Mouse (Mus musculus) adrenal gland, adult 8-10 months (tissue): ENCODE measurements around the gene Tubb4b. TPM values are rescaled to one million over a fixed set of nuclear protein-coding genes. Genes with fewer than 3 reads are reported as not detected.

Experiments
- DNase-seq: peaks from one replicate; pipeline ENCODE4 v3.0.0; 2022
- total RNA-seq, 4 experiments: library from RNA; stranded (reverse); gene quantifications; 2 replicates each; pipeline ENCODE4 v1.2.4; 2022

Tubb4b gene
- total RNA-seq, 4 experiments from 2014 or later, result 150 to 307 (median 222) TPM

DNA sequence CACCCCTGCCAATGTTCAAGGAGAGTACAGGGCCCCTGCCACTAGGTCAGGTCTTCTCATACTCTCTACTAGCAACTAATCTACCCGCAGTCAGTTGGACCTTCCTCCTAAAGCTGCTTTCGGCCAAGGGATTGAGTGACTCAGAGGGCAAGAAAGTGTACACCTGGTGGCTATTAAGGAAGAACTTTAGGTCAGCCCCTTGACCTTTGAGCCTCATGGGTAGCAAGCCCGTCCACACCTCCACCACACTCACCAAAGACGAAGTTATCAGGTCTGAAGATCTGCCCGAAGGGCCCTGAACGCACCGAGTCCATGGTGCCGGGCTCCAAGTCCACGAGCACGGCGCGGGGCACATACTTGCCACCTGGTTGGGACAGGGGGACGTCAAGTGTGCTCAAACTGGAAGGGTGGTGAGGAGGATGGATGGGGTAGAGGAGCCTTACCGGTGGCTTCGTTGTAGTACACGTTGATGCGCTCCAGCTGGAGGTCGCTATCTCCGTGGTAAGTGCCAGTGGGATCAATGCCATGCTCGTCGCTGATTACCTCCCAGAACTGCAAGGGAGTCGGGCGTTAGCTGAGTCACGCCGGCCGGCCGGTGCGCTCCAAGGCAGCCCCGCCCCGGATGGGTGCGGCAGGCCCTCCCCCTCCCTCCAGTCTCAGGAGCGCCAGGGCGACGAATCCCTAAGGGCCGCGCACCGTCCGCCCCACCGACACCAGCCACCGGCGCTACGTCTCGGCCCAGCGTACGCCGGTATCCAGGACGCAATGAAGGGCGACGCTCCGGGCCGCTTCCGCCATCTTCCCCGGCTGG, 616 bp downstream of the Tubb4b start:
- DNase-seq, result peak; percentile 86

DNA sequence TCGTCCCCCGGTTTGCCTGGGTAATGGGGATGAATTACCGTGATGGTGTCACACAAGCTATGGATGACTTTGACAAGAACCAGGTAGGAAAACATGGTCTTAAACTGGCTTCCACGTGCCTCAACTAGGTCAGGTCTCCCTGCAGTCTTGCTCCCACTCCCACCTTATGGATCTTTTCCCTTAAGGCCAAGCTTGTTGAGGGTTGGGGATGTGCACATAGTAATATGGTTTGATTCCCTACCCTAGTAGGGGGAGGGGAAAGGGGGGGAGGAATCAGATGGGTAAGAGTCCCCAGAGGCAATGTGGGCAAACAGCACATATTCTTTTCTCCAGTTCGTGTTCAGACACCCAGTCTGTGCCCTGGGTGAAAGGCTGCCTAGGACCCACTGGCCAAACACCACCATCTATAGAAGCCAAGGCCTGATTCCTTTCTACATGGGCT, 3.1 kb downstream of the Tubb4b start:
- no peak for DNase-seq

DNA sequence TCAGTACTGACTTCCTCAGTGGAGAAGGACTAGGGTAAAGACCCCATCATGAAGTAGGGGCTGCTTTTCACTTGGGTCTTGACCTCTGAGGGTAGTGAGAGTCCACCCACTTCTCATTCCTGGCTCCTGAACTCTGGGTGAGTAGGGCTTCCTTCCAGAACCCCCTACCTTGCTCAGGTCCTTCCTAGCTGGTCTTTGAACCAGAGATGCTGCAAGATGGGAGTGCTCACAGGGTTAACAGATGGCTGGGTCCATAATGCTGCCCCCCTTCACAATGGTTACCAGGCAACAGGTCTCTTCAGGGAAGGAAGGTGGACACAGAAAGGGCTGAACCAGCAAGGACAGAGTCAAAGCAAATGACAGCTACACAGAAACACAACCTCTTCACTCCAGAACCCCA, 6.1 kb downstream of the Tubb4b start, which contains the start of gene Fam166a:
Gene Fam166a, plus strand, starts transcription at position 301 of the 400 bp plus-strand sequence.
- no peak for DNase-seq

DNA sequence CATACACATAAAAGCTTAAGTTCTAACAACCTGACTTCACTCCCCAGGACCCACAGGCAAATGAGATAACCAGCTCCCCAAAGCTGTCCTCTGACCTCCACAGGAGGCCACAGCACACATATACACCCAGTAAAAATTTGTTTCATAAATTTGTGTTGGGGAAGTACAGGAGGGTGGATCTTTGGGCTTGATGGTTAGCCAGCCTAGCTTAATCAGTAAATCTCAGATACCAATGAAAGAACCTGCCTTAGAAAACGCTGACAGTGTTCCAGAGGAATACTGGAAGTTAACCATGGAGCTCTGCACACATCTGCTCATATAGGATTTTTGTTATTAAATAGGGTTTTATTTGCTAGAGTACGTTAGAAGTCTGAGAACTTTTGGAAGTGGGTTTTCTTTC, 6.8 kb downstream of the Tubb4b start:
- DNase-seq, result no peak

DNA sequence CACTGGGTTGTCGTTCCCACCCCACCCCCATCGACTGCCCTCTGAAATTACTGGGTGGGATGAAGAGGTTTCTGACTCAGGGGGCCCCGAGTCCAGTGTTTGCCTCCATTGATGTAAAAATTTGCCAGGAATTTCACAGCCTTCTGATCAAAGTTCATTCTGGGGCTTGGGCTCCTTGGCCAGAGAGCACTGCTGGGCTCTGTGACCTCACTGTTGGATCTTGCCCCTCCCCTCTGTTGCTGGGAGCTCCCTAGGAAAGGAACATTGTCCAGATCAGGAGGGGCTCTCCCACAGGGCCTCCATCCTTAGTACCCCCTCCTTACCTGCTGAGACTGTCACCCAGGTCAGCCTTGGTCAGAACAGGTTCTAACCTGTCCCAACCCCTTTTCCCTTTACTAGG, 10.1 kb downstream of the Tubb4b start, which contains the start of gene Stpg3:
Gene Stpg3, minus strand, starts transcription at position 194 of the 400 bp plus-strand sequence.
- DNase-seq, result no peak

DNA sequence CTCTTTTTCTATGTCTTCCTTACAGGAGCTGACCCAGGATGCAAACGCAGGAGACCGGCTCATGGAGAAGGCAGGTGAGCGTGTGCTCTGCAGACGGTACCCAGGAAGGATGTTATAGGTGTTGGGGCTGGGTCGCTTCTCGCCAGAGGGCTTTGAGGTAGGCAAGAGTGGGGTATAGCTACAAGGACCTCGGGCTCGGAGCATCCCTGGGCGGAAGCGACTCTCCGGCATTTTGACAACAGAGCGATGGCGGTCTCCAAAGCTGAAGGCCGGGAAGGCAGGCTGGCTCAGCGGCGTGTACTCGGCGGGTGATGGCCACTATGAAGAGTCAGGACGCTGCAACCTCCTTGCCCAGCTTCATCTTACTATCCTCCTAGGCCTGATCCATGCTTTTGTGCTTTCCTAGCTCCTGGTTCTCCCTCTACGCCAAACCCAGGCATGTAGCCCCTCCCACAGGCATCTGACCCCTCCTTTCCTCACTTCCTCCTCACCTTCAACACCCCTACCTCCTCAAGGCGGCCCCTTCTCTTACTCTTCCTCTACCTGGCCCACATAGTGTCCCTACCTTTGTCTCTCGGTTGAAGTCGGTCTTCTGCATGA, 11.1 kb downstream of the Tubb4b start:
- DNase-seq, result no peak

DNA sequence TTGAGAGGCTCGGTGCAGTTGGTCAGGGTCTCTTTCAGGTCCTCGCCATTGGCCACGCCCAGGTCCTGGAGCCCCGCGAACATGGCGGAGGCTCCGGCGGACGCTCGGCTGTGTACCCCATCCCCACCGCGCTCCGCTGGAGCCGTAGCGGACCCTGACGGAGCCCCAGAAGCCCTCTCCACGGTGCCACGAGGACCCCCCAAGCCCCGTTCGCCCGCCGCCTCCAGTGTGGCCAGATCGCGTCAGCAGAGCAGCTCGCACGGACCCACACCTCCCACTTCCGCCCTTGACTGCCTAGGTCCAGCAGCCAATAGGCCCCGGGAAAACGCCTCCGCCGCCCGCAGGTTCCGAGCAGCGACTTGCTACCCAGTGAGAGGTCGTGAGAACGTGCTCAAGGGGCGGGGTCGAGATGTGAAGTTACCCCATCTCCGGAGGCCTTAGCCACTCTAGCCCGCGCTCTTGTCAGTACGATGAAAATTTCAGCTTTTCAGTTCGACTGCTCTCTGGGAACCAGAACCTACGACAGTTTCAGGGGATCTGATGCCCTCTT, 13.3 kb downstream of the Tubb4b start, which contains the start of gene Nelfb:
Gene Nelfb, minus strand, starts transcription at position 369 of the 550 bp plus-strand sequence.
- DNase-seq, result peak; percentile 86

DNA sequence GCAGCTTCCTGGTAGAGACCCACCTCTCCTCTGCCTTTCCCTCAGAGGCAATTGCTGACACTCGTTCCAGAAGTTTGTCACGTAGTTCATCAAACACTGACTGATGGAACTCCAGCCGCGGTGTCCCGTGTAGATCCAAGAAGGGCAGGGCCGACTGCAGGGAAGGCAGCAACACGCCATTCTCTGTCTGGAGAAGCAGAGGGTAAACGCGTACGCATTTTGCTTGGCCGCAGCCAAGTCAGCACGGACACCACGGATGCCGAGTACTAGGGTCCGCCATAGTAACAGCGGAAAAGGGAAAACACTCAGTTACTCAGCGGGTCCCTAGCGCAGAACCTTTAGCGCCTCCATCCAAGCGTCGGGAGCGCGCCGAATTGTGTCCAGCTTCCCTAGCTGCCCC, 13.8 kb downstream of the Tubb4b start:
- no peak for DNase-seq

DNA sequence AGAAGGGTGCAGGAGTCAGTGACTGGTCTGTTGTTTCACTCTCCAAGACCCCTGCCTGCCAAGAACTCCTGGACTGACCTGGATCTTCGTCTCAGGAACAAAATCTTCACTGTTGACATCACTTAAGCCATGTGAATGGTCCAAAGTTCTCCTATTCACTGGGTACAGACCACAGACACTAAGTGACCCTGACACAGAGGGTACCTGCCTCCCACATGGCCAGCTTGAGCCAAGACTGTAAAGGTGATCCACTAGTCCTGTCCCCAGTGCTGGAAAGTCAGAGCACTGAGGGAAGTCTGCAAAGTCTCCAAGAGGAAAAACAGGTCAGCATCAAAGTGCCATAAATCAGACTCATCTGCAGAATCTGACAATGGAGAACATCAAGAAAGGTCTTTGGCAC, 16.9 kb downstream of the Tubb4b start:
- no peak for DNase-seq

DNA sequence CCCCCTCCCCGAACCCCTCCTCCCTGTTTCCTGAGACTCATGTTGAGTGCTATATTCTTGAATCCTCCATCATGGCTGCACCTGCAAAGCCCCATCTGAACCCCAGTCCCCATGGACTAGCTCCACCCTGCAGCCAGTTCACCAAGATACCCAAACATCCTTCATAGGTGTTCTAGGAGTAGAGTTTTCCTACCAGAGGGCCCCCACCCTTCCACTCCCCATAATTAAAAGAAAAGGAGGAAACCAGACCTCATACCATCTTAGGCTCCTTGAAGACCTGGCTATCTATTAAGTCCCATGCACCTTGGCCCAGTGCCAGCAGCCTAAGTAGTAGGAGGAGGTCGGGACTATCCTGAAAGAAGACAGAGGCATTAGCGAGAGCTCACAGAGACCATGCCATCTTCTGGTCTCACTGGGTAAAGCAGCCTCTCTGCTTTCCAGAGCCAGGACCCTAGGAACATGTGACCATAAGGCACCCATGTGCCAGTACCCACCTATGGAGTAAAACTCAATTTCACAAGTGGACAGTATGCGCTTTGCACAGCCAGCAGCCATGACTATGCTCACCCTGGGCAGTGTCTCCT, 20.8 kb downstream of the Tubb4b start:
- DNase-seq, result no peak

DNA sequence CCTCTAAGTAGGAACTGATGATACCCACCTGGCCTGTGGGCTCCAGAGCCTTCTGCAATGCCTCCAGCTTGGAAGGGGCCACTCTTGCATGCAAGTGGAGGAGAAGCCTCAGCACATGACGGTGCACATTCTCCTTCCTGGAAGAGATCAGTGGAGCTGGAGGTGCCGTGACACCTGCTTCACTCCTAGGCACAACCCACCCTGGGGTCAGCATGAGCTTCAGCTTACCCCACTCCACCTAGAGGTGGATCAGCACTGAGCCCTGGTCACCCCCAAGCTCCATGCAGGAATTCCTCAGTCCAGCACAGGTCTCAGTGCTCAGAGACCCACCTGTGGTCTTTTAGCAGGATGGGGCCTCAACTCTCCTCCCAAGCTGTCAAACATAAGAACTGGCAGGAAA, 23.9 kb downstream of the Tubb4b start:
- DNase-seq, result no peak

DNA sequence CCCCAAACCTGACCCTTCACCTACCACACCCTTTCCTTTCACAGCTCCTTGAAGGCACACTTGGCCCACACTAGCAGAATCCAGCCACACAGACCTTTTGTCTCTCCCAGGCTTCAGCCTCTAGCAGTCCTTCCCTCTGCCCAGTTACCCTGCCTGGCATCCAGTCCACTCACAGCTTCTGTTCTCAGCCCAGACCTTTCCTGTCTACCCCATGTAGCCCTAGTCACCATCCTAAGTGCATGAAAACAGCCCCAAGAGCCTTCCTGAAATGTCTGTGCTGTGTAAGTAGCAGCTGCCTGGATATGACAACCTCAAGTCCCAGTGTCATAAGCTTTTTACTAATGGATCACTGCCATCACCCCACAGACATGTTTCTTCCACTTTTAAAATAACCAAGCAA, 26.6 kb downstream of the Tubb4b start:
- no peak for DNase-seq

DNA sequence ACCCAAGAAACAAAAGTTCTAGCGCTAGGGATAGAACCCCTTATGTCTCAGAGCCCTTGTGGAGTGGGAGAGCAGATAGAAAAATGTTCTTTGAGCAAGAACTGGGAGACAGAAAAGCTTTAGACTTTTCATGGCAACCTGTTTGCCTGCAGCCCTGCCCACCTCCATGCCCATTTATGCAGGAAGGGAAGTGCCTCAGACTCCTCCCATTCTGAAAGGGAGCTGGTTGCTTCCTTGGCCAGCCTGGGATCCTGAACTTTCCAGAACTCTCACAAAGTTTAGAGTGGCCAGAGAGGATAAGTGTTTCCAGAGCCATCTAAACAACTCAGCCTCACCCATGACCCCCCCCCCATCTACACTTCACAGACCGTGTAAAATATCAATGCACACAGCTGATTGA, 27.3 kb downstream of the Tubb4b start:
- DNase-seq, result no peak

DNA sequence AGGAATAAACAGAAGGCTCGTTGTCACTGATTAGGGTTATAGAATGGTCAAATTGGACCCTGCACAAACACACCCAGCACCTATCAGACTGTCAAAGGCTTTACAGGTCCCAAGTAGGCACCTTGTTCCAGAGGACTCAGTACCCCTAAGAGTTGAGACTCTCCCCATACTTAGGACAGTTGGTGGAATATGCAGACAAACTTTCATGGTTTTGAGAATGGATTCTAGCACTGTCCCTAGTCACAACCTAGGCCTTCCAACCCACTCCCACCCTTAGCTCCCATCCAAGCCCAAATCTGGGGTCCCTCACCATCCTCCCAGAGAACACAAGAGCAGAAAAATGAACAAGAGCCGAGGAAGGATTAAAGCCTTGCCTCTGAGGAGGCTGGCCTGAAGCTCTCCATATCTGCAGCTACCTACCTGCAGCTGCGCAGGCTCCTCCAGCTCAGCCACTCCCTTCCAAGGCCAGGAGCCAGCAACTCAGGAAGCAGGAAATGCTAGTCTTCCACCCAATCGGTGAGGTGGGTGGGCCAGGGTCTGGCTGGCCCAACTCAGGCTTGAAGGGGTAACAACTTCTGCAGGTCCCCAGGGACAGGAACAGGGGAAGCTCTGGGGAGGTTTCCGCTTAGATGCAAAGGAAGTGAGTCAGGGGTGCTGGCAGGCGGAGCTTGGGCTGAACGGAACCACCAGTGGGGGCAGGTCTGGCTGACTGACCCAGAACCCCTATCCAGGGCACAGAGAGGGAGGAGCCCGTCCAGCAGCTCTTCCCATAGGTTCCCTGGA, 28.1 kb downstream of the Tubb4b start, which contains the start of gene Tor4a:
Gene Tor4a, minus strand, starts transcription at position 715 of the 783 bp plus-strand sequence.
- peak; percentile 91 for DNase-seq

DNA sequence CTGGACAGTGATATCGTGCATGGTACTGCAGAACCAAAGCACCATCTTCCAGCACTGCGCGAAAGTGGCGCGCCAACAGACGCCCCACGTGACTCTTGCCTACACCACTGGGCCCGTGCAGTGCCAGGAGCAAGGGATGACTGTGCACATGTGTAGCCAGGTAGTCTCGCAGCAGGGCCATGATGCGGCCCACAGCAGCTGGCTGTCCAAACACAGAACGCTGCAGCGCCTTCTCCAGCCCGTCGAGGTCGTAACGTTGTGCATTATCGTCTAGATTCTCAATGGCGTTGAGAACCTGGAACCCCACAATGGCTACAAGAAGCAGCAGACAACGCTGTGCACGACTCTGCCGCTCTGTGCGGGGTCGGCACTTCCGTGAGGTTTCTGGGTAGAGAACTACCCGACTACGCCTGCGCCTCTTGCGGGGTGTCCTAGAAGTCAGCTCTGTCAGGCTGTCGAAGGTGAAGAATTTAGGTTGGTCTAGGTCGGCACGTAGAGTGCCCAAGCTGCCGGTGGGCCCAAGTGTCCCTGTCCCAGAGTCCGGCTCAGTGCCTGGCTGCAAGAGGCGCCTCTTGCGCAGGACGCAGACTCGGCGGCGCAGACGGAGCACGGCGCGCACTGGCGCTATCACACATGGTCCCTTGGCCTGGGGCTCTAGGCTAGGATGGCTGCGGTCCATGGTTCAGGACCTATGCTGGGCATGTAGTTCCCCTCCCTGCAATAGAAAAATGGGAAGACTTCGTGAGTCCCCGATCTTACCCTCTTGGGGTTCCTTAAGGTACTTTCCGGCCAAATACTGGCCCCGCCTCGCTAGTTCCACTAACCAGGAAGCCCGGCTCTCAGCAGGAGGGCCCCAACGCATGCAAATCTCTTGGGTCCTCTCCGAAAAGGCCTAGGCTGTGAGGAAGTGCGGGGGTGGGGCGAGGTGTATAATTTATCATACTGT, 29.0 kb downstream of the Tubb4b start:
- peak; percentile 79 for DNase-seq

DNA sequence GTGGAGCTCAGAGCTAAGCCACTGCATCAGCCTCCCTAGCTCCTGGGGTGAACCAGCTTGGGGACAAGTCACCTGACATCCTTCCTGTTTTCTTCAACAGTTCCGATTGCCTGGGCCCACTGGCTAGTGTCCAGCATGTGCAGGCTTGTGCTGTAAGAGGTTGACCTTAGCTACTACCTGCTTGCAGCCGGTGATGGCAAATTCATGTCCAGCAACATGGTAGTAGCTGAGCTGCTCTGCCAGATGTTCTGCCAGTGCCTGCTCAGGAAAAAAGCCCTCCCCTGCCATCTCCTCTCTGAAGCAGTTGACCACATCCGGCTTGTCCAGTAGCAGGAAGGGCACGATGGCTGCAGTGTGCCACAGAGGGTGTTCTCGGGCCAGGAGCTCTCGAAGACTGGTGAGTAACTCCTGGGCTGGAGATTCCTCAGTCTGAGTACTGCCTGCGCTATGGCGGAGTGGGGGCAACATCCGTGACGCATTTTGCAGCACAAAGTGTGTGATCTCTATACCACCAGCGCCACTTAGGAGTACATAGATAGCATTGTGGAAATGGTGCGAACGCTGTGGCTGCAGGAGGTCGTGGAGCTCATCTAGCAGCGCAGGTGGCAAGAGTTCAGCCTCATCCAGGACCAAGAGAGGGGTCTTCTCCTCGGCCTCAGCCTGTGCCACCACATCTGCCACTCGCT, 29.9 kb downstream of the Tubb4b start:
- DNase-seq, result no peak

DNA sequence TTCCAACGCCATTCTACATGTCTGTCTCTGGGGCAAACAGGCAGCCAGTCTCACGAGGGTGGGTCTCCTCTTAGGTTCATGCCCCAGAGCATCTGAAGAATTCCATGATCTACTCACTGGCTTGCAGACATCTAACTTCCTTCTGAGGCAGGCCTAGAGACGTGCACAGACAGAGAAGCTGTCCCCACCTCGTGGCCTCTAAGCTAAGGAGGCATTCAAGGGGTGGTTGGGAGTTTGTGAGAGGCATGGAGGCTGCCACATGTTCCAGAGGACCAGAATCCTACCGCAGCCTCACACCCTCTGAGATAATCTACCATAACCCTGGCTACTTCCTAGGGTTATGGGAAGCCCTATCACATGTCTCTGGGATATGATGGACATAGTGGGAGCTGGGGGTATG, 30.5 kb downstream of the Tubb4b start:
- DNase-seq, result no peak

DNA sequence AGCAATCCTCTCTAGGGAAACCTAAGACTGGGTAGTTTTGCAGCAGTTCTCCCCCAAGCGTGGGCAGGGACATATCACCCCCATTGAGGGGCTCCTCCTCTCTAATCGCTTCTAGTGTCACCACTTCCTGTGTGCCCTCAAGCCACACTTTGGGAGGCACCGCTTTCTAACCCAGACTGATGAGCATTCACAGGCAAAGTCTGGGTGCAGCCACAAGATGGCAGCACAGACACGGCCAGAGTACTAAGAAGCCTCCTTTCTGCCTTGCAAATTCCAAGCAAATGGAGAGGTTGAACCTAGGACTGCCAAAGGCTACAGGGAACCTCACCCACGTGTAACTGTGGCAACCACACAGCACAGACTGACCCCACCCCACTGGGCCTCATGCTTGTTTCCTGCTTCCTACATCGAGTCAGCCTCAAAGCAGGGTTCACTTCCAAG, 31.2 kb downstream of the Tubb4b start:
- DNase-seq, result peak; percentile 76

DNA sequence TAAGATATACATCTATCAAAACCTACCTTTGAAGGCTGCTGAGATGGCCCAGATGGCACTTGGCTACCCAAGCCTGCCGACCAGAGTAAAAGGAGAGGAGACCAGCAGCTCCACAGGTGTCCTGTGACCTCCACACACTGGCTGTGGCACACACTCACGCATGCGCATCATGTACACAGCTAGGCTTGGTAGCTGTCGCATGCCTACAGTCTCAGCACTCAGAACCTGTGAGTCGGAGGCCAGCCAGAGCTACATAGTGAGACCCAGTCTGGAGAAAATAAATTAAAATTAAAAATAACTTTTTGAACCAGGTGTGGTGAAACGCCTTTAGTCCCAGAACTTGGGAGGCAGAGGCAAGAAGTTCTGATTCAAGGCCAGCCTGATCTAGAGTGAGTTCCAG, 36.7 kb downstream of the Tubb4b start:
- DNase-seq, result no peak

DNA sequence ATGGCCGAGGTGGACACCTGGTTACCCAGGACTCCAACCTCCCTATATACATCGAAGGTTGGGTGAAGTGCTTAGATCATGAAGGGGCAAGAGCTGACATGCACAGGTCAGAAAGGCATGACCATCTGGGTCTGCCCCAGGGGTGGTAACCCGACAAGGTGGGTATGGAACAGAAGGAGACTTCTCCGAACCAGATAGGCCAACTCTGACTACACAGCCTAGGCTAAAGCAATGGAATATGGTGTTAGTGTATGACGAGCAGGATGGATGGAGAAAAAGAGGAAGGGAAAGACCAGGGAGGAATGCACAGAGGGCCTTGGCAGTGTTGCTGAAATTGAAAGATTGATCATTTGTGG, 37.9 kb downstream of the Tubb4b start:
- no peak for DNase-seq
